Mouse (Mus musculus) 416B (cell line): Measurements from ENCODE around the gene Sdr9c7.
A peak's percentile ranks its signal among the peaks of the same experiment; 100 is the strongest.

ENCODE experiments used
- DNase-seq: peaks from one replicate; pipeline ENCODE4 v3.0.0; 2011; ENCODE audit warnings: low read depth

The Sdr9c7 gene

GRCm38 (mm10) chr10:127898218-127898617 lies at the start of gene Sdr9c7:
Sdr9c7 (plus strand) TSS chr10:127898518.
- no peak for DNase-seq

- no peak for DNase-seq
Measured at GRCm38 (mm10) chr10:127849628-127850027, 48.7 kb upstream of the Sdr9c7 start, which contains the start of gene Rdh19. Rdh19 (plus strand) TSS chr10:127849928.

GRCm38 (mm10) chr10:127856376-127856775 lies 41.9 kb upstream of the Sdr9c7 start:
- DNase-seq: no peak

GRCm38 (mm10) chr10:127864931-127865330 lies 33.4 kb upstream of the Sdr9c7 start:
- no peak for DNase-seq

- no peak for DNase-seq
Measured at GRCm38 (mm10) chr10:127866232-127866631, 32.1 kb upstream of the Sdr9c7 start, which contains the start of gene Rdh16f2. Rdh16f2 (plus strand) TSS chr10:127866474.

- peak; percentile 44 for DNase-seq
Measured at GRCm38 (mm10) chr10:127872484-127872883, 25.8 kb upstream of the Sdr9c7 start.

- DNase-seq: no peak
Measured at GRCm38 (mm10) chr10:127877681-127878080, 20.6 kb upstream of the Sdr9c7 start.

- no peak for DNase-seq
Measured at GRCm38 (mm10) chr10:127878262-127879057, 19.9 kb upstream of the Sdr9c7 start.

GRCm38 (mm10) chr10:127879155-127879688 lies 19.1 kb upstream of the Sdr9c7 start:
- DNase-seq: peak; percentile 89

GRCm38 (mm10) chr10:127881041-127881440 lies 17.3 kb upstream of the Sdr9c7 start:
- no peak for DNase-seq

- no peak for DNase-seq
Measured at GRCm38 (mm10) chr10:127886551-127886950, 11.8 kb upstream of the Sdr9c7 start.

- DNase-seq: no peak
Measured at GRCm38 (mm10) chr10:127886971-127887370, 11.3 kb upstream of the Sdr9c7 start.

GRCm38 (mm10) chr10:127888605-127889004 lies 9.7 kb upstream of the Sdr9c7 start, which contains the start of gene Rdh7:
Rdh7 (minus strand) TSS chr10:127888817.
- DNase-seq: no peak

- no peak for DNase-seq
Measured at GRCm38 (mm10) chr10:127891481-127891880, 6.8 kb upstream of the Sdr9c7 start.

- DNase-seq: peak; percentile 38
Measured at GRCm38 (mm10) chr10:127893163-127894022, 4.9 kb upstream of the Sdr9c7 start.

- no peak for DNase-seq
Measured at GRCm38 (mm10) chr10:127896705-127897104, 1.6 kb upstream of the Sdr9c7 start.

- DNase-seq: no peak
Measured at GRCm38 (mm10) chr10:127897506-127897905, 812 bp upstream of the Sdr9c7 start.

GRCm38 (mm10) chr10:127899783-127900182 lies 1.5 kb downstream of the Sdr9c7 start:
- no peak for DNase-seq

- no peak for DNase-seq
Measured at GRCm38 (mm10) chr10:127901751-127902150, 3.4 kb downstream of the Sdr9c7 start.

GRCm38 (mm10) chr10:127903116-127903515 lies 4.8 kb downstream of the Sdr9c7 start:
- DNase-seq: no peak

GRCm38 (mm10) chr10:127904718-127905446 lies 6.6 kb downstream of the Sdr9c7 start:
- DNase-seq: peak; percentile 21

- DNase-seq: no peak
Measured at GRCm38 (mm10) chr10:127906138-127906537, 7.8 kb downstream of the Sdr9c7 start.
